Mouse (Mus musculus): ENCODE results near the gene Defb26.

DNA sequence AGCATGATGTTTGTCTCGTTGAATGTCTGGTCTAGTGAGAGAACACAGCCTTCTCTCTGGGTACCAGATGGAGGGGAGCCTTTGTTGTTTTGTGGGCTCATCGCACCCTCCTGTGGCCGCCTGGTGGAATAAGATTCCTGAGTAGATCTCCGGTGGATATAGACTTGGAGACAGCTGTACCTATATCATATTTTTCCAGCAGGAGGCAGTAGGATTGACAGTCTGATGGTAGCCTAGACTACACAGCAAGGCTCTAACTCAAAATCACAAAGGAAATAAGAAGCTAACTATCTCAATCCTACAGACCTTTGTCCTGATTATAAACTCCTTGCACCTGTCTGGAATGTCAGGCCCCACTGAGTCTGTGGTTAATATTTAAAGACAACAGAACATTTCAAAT is 33.2 kb upstream of the Defb26 start:
- TF ChIP-seq CTCF (IDR thresholded peaks at IDR 0.05; ENCODE audit: control insufficient read depth, insufficient read depth, insufficient read length) (no peak), FOSL1 (IDR thresholded peaks at IDR 0.05; ENCODE audit: insufficient read depth, low read length, poor library complexity, severe bottlenecking) (no peak)

Measured in C2C12 (cell line).